Mouse (Mus musculus) frontal cortex, postnatal 25 days (tissue): ENCODE data around the gene Bcl10.
"Not testable (repeated sequence)": the region's sequence is repeated elsewhere in the genome, so short reads cannot be mapped to it uniquely, and the experiment has no call there.

Experiments
- DNase-seq, 2 experiments: peaks; one replicate each; pipeline ENCODE4 v3.0.0; 2022; ENCODE audit warnings: low spot score in 2 of 2

Gene Bcl10

GRCm38 (mm10) chr3:145913263-145913662 lies 9.3 kb upstream of the Bcl10 start:
- no peak for DNase-seq

- DNase-seq, result not testable (repeated sequence)
Observed at GRCm38 (mm10) chr3:145913942-145914341, 8.7 kb upstream of the Bcl10 start.

DNA sequence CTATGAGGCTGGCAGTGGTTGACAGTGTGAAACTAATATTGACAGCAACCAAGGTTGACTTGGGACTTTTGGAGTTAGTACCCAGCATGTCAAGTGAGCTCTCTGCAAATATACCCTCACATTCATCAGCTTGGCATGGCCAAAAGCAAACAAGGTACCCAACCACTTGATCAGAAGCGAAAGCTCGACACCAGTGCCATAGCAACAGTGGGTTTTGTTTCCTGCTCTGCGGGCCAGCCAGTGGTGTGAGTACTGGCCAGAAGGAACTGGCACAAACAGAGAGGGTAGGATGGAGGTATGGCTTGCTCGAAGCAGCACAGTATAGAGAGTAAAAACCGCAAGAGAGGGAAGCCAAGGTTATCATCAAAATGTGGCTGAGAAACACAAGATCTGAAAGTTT lies 6.2 kb upstream of the Bcl10 start:
- DNase-seq, result no peak

DNA sequence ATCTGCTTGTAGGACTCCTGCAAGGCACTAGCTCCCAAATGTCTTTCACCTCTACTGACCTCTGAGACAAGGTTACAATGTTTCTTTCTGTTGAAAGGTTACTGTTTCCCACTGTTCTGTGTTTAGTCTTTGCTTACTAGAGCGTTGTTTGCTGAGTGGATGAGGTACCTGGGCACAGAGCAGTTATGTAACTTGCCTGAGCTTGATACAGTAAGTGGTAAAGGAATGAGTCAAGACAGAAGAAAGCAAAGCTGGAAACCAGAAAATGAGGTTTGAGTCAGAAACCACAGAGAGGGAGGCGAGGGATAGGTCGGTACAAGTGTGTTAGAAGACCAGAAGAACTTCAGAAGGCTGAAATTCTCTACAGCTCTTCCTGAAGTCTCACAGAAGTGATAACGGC lies 5.8 kb upstream of the Bcl10 start:
- DNase-seq, result no peak

- DNase-seq, result no peak
Observed at GRCm38 (mm10) chr3:145922971-145923370, 367 bp downstream of the Bcl10 start.

DNA sequence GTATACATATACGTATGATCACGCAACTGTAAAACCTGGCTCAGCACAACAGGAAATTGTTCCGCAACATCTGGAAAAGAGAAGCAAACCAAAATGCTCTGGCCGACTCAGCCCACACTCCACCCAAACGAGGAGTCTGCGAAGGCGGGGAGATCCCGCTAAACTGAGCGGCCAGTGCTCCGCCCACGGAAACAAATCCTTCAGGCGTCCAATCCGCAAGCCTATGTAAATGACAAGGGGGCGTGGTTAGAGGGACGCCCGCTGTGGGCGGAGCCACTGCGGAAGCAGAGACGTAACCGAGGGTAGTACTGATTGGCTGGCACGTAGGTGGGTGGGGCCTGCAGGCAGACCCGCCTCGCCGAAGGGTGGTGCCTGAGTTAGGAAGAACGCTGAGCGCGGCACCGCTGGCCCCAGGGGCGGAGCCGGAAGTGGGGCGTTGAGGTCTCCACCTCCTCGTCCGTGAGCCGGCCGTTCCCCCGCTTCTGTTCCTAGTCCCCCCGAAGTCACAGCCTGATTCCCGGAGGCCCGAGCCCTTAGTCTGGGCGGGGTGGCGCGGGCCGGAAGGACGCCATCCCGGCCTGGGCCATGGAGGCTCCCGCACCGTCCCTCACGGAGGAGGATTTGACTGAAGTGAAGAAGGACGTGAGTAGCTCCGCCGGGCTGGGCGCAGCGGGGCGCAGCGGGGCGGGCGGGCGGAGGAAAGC lies 1.4 kb downstream of the Bcl10 start:
- DNase-seq, result peak; percentile 94 to 97

GRCm38 (mm10) chr3:145924649-145925337 lies 2.2 kb downstream of the Bcl10 start:
- DNase-seq, result peak; percentile 26 to 38

- no peak for DNase-seq
Observed at GRCm38 (mm10) chr3:145925506-145925905, 2.9 kb downstream of the Bcl10 start.

DNA sequence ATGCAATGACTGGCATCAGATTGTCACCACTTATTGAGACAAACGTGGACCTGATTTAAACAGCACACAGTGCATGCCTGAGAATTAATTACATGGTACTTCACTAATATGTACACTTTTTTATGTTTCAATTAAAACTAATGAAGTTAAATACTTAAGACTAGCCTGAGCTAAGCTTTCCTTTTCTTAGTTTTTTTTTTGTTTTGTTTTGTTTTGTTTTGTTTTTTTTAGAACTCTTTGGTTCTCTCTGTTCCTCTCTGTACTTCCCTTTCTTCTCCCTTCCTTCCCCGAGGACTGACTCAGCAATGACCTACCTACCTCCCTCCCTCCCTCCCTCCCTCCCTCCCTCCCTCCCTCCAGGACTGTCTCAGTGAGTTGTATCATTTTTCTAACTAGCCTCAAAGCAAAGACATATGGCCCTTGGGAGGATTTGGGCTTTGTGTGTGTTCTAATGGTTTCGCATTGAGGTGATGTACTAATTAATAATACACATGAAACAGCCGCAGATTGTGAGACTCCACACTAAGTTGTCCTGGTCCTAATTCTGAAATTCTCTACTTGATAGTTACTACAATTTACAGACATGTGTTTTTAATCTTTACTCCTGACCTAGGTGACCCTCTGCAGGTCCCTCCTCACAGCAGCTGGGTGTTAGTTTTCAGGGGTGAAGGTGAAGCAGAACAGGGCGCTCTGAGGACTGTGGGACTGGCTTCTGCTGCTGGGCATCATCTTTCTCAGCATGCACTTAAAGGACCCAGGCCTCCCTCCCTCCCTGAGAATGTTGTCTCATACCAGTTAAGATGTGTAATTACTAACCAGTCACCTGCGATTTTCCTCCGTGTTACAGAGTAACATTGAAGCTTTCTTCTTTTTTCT lies 7.2 kb downstream of the Bcl10 start:
- DNase-seq, result no peak

GRCm38 (mm10) chr3:145933845-145934244 lies 11.2 kb downstream of the Bcl10 start:
- no peak for DNase-seq

DNA sequence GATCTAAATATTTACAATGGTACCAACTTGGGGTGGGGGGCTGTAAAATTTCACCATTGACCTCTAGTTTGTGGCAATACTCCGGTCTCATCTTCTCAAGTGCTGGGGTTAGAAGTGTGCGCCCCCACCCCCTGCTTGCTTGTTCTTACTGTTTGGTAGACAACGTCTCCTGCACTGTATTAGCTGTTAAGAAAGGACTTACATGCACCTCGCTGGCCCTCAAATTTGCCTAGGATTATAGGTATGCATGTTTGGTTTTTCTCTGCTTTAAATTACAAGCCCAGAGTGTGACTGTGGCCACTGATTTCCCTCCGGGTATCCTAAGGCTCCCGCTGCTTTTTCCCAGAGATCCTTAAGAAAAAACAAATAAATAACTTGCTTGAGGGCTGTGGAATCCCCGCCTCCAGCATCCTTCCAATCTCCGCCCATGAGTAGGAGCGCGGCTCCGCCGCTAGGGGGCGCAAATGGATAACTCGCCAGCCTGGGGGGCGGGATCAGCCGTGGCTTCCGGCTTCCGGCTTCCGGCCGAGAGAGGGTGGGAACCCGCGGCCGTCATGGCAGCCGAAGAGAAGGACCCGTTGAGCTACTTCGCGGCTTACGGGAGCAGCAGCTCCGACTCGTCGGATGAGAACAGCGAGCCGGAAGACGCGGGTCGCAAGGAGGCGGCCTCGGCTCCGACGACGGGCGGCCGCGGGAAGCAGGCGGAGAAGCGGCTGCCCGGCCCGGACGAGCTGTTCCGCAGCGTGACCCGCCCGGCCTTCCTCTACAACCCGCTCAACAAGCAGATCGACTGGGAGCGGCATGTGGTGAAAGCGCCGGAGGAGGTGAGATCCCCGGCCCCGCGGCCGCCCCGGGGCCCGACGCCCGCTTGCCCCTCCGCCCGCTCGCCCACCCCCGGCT lies 15.2 kb downstream of the Bcl10 start, which contains the start of gene 2410004B18Rik:
Gene 2410004B18Rik, plus strand, starts transcription at position 510 of the 900 bp plus-strand sequence.
- DNase-seq, result peak; percentile 71 to 82

GRCm38 (mm10) chr3:145938405-145939349 lies 16.1 kb downstream of the Bcl10 start:
- DNase-seq, result no peak

- no peak for DNase-seq
Observed at GRCm38 (mm10) chr3:145939402-145939801, 16.8 kb downstream of the Bcl10 start.

- no peak for DNase-seq
Observed at GRCm38 (mm10) chr3:145939971-145940370, 17.4 kb downstream of the Bcl10 start.

DNA sequence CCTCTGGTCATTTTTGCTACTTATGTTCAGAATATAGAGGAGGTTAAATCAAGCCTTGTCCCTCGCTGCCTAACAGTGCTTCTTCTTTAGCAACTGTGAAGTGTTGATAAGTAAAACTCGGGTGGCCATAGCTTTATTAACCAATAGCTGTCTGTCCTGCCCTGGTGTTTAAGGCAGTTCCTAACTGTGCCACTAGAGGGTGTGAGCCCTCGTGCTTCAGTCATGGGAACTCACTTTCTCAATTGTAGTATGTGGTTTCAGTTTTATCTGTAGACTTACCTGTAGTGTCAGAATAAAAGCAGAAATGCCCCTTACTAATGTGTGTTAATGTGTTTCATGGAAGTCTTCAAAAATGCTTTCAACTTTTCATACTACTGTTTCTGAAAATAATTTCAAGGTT lies 19.4 kb downstream of the Bcl10 start:
- DNase-seq, result peak; percentile 41 to 45

DNA sequence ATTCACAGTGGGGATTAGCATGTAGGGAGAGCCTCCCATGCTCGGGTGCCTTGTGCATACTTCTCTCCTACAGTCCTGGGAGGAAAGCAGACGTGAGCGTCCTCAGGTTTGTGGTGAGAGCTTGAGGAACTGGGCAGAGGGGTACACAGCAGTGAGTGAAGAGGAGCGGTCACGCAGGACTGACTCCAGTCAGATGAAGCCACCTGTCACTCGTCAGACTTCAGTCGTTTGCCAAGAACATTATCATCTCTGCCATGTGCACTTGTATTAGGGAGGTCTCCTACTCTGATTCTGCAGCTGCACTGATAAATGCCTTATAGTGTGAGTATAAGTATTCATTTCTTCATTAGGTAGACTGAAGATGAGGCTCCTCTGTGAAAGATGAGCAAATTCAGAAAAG lies 21.7 kb downstream of the Bcl10 start:
- DNase-seq, result no peak

DNA sequence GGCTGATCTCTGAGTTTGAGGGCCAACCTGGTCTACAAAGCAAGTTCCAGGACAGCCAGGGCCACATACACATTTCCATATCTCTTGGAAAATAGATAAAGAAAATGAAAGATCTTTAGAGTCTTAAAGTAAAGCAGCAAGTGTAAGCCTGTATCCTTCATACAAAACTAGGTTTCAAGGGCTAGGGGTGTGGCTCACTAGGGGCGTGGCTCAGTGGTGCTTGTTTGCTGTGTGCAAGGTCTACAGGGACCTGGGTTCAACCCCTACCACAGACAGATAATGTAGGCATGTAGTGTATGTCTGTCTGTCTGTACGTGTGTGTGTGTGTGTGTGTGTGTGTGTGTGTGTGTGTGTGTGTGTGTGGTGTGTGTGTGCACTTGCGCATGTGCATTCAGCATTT lies 23.3 kb downstream of the Bcl10 start:
- DNase-seq, result no peak

DNA sequence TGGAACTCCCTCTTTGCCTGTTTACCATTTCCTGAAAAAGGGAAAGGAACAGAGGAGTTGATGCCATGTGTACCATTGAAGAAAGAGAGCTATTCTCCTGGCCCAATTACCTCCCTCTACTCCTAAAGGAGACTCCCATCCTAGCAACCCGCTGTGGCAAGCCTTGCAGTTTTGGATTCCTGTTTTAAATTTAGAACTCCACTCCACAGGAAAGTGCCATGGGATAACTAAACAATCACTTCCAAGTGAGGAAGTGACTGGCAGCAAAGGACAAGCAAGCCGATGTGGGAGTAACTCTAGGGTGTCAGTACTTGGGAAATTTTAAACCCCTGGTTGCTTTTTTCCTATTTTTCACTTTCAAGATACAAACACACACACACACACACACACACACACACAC lies 24.1 kb downstream of the Bcl10 start:
- no peak for DNase-seq

GRCm38 (mm10) chr3:145947539-145948204 lies 25.1 kb downstream of the Bcl10 start:
- DNase-seq, result no peak
